ENCODE assay signal across 14 mouse cellular contexts in genomic region chr3:66063881-66064280, GRCm38 (mm10).
DNase-seq lines count a peak whose midpoint lies in the region; ATAC-seq and TF ChIP-seq lines count a peak whose summit lies in the region.
"Had no signal": no experiment of that assay in that cellular context is flagged by ENCODE, and none has a peak within 500 bp of the region (broad histone marks: within the 10 kb centered on the region; RNA-seq: fewer than 3 reads in every experiment).

No protein-coding gene starts in this region.

- H3K36me3 ChIP-seq in heart, embryonic 11.5 days (ENCODE audit: control insufficient read depth, insufficient read depth, low read length): no peaks in the 10 kb centered on the region
- H3K36me3 ChIP-seq in stomach, postnatal 0 days (ENCODE audit: control insufficient read depth, insufficient read depth, low read length): no peaks in the 10 kb centered on the region
- no peaks in the 10 kb centered on the region for H3K36me3 ChIP-seq in forebrain, embryonic 15.5 days
- H3K36me3 ChIP-seq: heart, embryonic 13.5 days; liver, embryonic 13.5 days; midbrain, embryonic 15.5 days; neural tube, embryonic 15.5 days had no signal

- H3K9ac ChIP-seq in heart, embryonic 11.5 days (ENCODE audit: low read depth, low read length): no peak overlapping the region
- H3K9ac ChIP-seq in stomach, postnatal 0 days (ENCODE audit: low read length): no peak overlapping the region
- H3K9ac ChIP-seq in forebrain, embryonic 15.5 days (replicated peaks): no peak overlapping the region
- H3K9ac ChIP-seq: heart, embryonic 13.5 days; liver, embryonic 13.5 days; midbrain, embryonic 15.5 days; neural tube, embryonic 15.5 days had no signal

- no peak overlapping the region for H3K4me2 ChIP-seq in heart, embryonic 11.5 days
- H3K4me2 ChIP-seq in stomach, postnatal 0 days (replicated peaks; ENCODE audit: low read depth): no peak overlapping the region
- no peak overlapping the region for H3K4me2 ChIP-seq in forebrain, embryonic 15.5 days (replicated peaks)
- H3K4me2 ChIP-seq: heart, embryonic 13.5 days; liver, embryonic 13.5 days; midbrain, embryonic 15.5 days; neural tube, embryonic 15.5 days had no signal

- no peaks in the 10 kb centered on the region for H3K9me3 ChIP-seq in heart, embryonic 11.5 days (replicated peaks; ENCODE audit: control insufficient read depth, low read length)
- no peaks in the 10 kb centered on the region for H3K9me3 ChIP-seq in stomach, postnatal 0 days (ENCODE audit: control insufficient read depth, low read length)
- no peaks in the 10 kb centered on the region for H3K9me3 ChIP-seq in forebrain, embryonic 15.5 days
- H3K9me3 ChIP-seq: heart, embryonic 13.5 days; liver, embryonic 13.5 days; midbrain, embryonic 15.5 days; neural tube, embryonic 15.5 days had no signal

- 36% methylated on average over 6 of the region's 6 CpGs for WGBS in heart, embryonic 11.5 days (ENCODE audit: insufficient replicate concordance)
- 45% methylated on average over 6 of the region's 6 CpGs for WGBS in stomach, postnatal 0 days
- 55% methylated on average over 6 of the region's 6 CpGs for whole genome bisulfite sequencing in forebrain, embryonic 15.5 days

- no peak overlapping the region for H3K4me3 ChIP-seq in heart, embryonic 11.5 days (ENCODE audit: low read depth, low read length)
- no peak overlapping the region for H3K4me3 ChIP-seq in stomach, postnatal 0 days (ENCODE audit: low read depth, low read length)
- H3K4me3 ChIP-seq in forebrain, embryonic 15.5 days: no peak overlapping the region
- H3K4me3 ChIP-seq: heart, embryonic 13.5 days; liver, embryonic 13.5 days; midbrain, embryonic 15.5 days; neural tube, embryonic 15.5 days had no signal

- no peak for TF ChIP-seq EP300 in stomach, postnatal 0 days (optimal IDR thresholded peaks at IDR 0.05)

- peak; percentile 37; the same call in 1 of the 2 replicates for TF ChIP-seq CTCF in stomach, postnatal 0 days (IDR thresholded peaks at IDR 0.05; ENCODE audit: low read depth)

- ATAC-seq in heart, embryonic 11.5 days (replicated peaks; ENCODE audit: insufficient number of reproducible peaks, low FRiP score, low TSS enrichment): no peak
- no peak for ATAC-seq in stomach, postnatal 0 days (ENCODE audit: low FRiP score, low TSS enrichment)
- no peak for ATAC-seq in forebrain, embryonic 15.5 days (replicated peaks)
- ATAC-seq: intestine, embryonic 16.5 days; midbrain, embryonic 15.5 days had no signal

- no peaks in the 10 kb centered on the region for H3K27me3 ChIP-seq in heart, embryonic 11.5 days (ENCODE audit: control insufficient read depth, insufficient read depth, low read length)
- H3K27me3 ChIP-seq in stomach, postnatal 0 days (ENCODE audit: control insufficient read depth, insufficient read depth, low read length): no peaks in the 10 kb centered on the region
- H3K27me3 ChIP-seq in forebrain, embryonic 15.5 days: no peaks in the 10 kb centered on the region
- H3K27me3 ChIP-seq: heart, embryonic 13.5 days; liver, embryonic 13.5 days; midbrain, embryonic 15.5 days; neural tube, embryonic 15.5 days had no signal

- H3K27ac ChIP-seq in heart, embryonic 11.5 days (ENCODE audit: low read depth, low read length): no peak overlapping the region
- no peak overlapping the region for H3K27ac ChIP-seq in stomach, postnatal 0 days (replicated peaks)
- no peak overlapping the region for H3K27ac ChIP-seq in forebrain, embryonic 15.5 days (replicated peaks)
- H3K27ac ChIP-seq: heart, embryonic 13.5 days; liver, embryonic 13.5 days; midbrain, embryonic 15.5 days; neural tube, embryonic 15.5 days had no signal

- H3K4me1 ChIP-seq in heart, embryonic 11.5 days (ENCODE audit: control insufficient read depth, insufficient read depth, low read length): no peaks in the 10 kb centered on the region
- H3K4me1 ChIP-seq in stomach, postnatal 0 days (replicated peaks; ENCODE audit: control insufficient read depth, insufficient read depth): no peaks in the 10 kb centered on the region
- no peaks in the 10 kb centered on the region for H3K4me1 ChIP-seq in forebrain, embryonic 15.5 days
- H3K4me1 ChIP-seq: heart, embryonic 13.5 days; liver, embryonic 13.5 days; midbrain, embryonic 15.5 days; neural tube, embryonic 15.5 days had no signal

- DNase-seq in heart, postnatal 4 days: peak; percentile 18
- DNase-seq in lung, postnatal 36 days: peak; percentile 11
- no peak for DNase-seq in lung, postnatal 10 days
- DNase-seq in R1 (ENCODE audit: low read depth, low spot score): peak; percentile 32
- no peak for DNase-seq in stomach, postnatal 0 days (ENCODE audit: low spot score)
- no peak for DNase-seq in layer of hippocampus, adult 9-11 months
- DNase-seq: liver, embryonic 13.5 days; thymus, adult 2 months had no signal

Comparison
In these comparisons a context has a peak if more than half of its experiments do, and no peak if none do; other contexts are left out.
1. DNase-seq: peak in heart, postnatal 4 days (single experiment), lung, postnatal 36 days (single experiment) and R1 (single experiment); none in lung, postnatal 10 days (single experiment), stomach, postnatal 0 days (single experiment) and layer of hippocampus, adult 9-11 months (single experiment).